Mouse (Mus musculus) heart, postnatal 0 days (tissue): ENCODE results near the gene Dppa4.

Experiments used
- CTCF ChIP-seq: IDR thresholded peaks from 2 replicates; pipeline ENCODE4 v1.5.1; 2016; ENCODE audit warnings: antibody characterized with exemption, control low read depth, low read depth
- EP300 ChIP-seq: IDR thresholded peaks from 2 replicates; pipeline ENCODE4 v1.6.1; 2016; ENCODE audit warnings: antibody characterized with exemption, low read depth

GRCm38 (mm10) chr16:48237676-48238075 is 45.9 kb upstream of the Dppa4 start:
- TF ChIP-seq CTCF (no peak), EP300 (no peak)
